Mouse (Mus musculus) adrenal gland, adult (tissue): ENCODE data around the gene Zfp277.
A peak's percentile ranks its signal among the peaks of the same experiment; 100 is the strongest.

Experiments
- DNase-seq, 2 experiments: peaks; one replicate each; pipeline ENCODE4 v3.0.0; 2022 to 2023; ENCODE audit warnings: low spot score in 1 of 2; ENCODE audit not compliant: inconsistent age in 2 of 2

The Zfp277 gene

GRCm38 (mm10) chr12:40381173-40381801, 64.4 kb downstream of the Zfp277 start:
- DNase-seq = no peak

GRCm38 (mm10) chr12:40379538-40379923, 66.2 kb downstream of the Zfp277 start:
- DNase-seq = no peak

GRCm38 (mm10) chr12:40378621-40379537, 66.8 kb downstream of the Zfp277 start:
- no peak for DNase-seq

GRCm38 (mm10) chr12:40351879-40352278, 93.8 kb downstream of the Zfp277 start:
- no peak for DNase-seq

GRCm38 (mm10) chr12:40348251-40348650, 97.5 kb downstream of the Zfp277 start:
- no peak for DNase-seq

GRCm38 (mm10) chr12:40347060-40347698, 98.5 kb downstream of the Zfp277 start:
- no peak for DNase-seq

- no peak for DNase-seq
These were observed 104.3 kb downstream of the Zfp277 start for GRCm38 (mm10) chr12:40341443-40341842.

GRCm38 (mm10) chr12:40335303-40335702, 110.4 kb downstream of the Zfp277 start:
- DNase-seq = no peak

GRCm38 (mm10) chr12:40331467-40331866, 114.2 kb downstream of the Zfp277 start:
- DNase-seq = no peak

- DNase-seq = no peak
These were observed 118.6 kb downstream of the Zfp277 start for GRCm38 (mm10) chr12:40327012-40327660.

- DNase-seq = no peak
These were observed 120.1 kb downstream of the Zfp277 start for GRCm38 (mm10) chr12:40325582-40325981.

- peak in 1 of 2 experiments; percentile 38 for DNase-seq
These were observed 120.9 kb downstream of the Zfp277 start for GRCm38 (mm10) chr12:40324819-40325218.

GRCm38 (mm10) chr12:40315146-40315545, 130.6 kb downstream of the Zfp277 start:
- DNase-seq = no peak

- DNase-seq = peak in 1 of 2 experiments; percentile 53
These were observed 141.7 kb downstream of the Zfp277 start for GRCm38 (mm10) chr12:40303960-40304359.

GRCm38 (mm10) chr12:40298636-40299035, 147.1 kb downstream of the Zfp277 start:
- DNase-seq = peak in 1 of 2 experiments; percentile 42

GRCm38 (mm10) chr12:40286539-40286938, 159.2 kb downstream of the Zfp277 start:
- DNase-seq = no peak

- DNase-seq = no peak
These were observed 164.9 kb downstream of the Zfp277 start for GRCm38 (mm10) chr12:40280596-40281325.

GRCm38 (mm10) chr12:40277581-40277980, 168.1 kb downstream of the Zfp277 start:
- no peak for DNase-seq

GRCm38 (mm10) chr12:40274931-40275330, 170.8 kb downstream of the Zfp277 start:
- no peak for DNase-seq

- no peak for DNase-seq
These were observed 172.4 kb downstream of the Zfp277 start for GRCm38 (mm10) chr12:40273339-40273738.

- DNase-seq = no peak
These were observed 173.0 kb downstream of the Zfp277 start for GRCm38 (mm10) chr12:40272710-40273109.
